Mouse (Mus musculus) olfactory bulb, adult 2 months (tissue): ENCODE data around the gene Rpusd2.

Experiments used
- CTCF ChIP-seq: fragments of 200-500 bp; IDR thresholded peaks from 2 replicates; pipeline ENCODE4 v1.5.1; 2012; ENCODE audit warnings: low read depth, mild to moderate bottlenecking, low read length, moderate library complexity; ENCODE audit not compliant: insufficient read depth
- POLR2A ChIP-seq: fragments of 200-500 bp; IDR thresholded peaks from 2 replicates; pipeline ENCODE4 v1.6.1; 2012; ENCODE audit warnings: mild to moderate bottlenecking, low read depth, low read length, moderate library complexity; ENCODE audit not compliant: insufficient read depth

DNA sequence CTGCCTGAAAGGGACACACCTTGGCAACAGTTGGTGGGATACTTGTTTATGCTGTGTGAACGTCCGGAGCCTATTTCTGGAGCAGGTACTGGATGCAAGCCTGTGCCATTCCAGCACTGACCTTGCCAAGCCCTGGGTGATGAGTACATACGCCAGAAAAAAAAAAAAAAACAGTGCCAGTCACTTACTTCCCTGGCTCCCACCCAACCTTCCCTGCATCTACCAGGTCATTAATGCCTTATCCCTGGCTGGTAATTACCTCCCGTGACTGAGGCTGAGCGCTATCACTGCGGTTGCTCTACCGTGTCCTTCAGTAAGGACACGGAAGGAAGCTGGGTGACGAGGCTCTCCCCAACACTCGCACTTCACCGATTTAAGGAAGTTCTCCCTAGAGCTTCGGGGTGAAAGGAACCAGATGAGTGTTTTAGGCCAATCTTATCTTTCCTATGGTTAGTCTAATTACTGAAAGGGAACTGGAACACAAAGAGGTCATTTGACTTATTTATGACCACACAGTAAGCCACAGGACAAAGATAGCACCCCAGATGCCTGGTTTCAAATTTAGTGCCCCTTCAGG, 18.9 kb upstream of the Rpusd2 start:
- TF ChIP-seq POLR2A (no peak), CTCF (no peak)
